Mouse (Mus musculus) limb, embryonic 12.5 days (tissue): ENCODE measurements at regions not wholly inside any gene's neighbourhood (a gene's known extent, or its start where the extent isn't known, plus 50 kb on each side); places are given as distances from the start of the nearest gene placed in this dataset.
"Not testable (repeated sequence)": the region's sequence is repeated elsewhere in the genome, so short reads cannot be mapped to it uniquely, and the experiment has no call there.

Source experiments
- ATAC-seq: fragments of 200-750 bp; cut with Nextera tagmentation; 2 replicates; pipeline ENCODE4 v1.8.0; 2017; ENCODE audit warnings: low read depth, moderate TSS enrichment; ENCODE audit not compliant: insufficient number of reproducible peaks, insufficient read depth, low FRiP score, low TSS enrichment
- H3K27ac ChIP-seq: fragments of 300-500 bp; sonication (generic); 2 replicates; pipeline ENCODE4 v1.5.1; 2016; ENCODE audit warnings: mild to moderate bottlenecking, moderate library complexity
- H3K27me3 ChIP-seq: fragments of 300-500 bp; sonication (generic); 2 replicates; pipeline ENCODE4 v1.6.1; 2016; ENCODE audit warnings: mild to moderate bottlenecking, moderate library complexity
- H3K36me3 ChIP-seq: fragments of 300-500 bp; sonication (generic); 2 replicates; pipeline ENCODE4 v1.6.1; 2016; ENCODE audit warnings: mild to moderate bottlenecking, moderate library complexity
- H3K4me1 ChIP-seq: fragments of 300-500 bp; sonication (generic); replicated peaks from 2 replicates; pipeline ENCODE4 v1.6.1; 2016
- H3K4me2 ChIP-seq: fragments of 300-500 bp; sonication (generic); 2 replicates; pipeline ENCODE4 v1.6.1; 2016; ENCODE audit warnings: mild to moderate bottlenecking, moderate library complexity
- H3K4me3 ChIP-seq: fragments of 300-500 bp; sonication (generic); replicated peaks from 2 replicates; pipeline ENCODE4 v1.5.1; 2016; ENCODE audit warnings: mild to moderate bottlenecking
- H3K9ac ChIP-seq: fragments of 300-500 bp; sonication (generic); replicated peaks from 2 replicates; pipeline ENCODE4 v1.6.1; 2016; ENCODE audit warnings: mild to moderate bottlenecking, moderate library complexity
- H3K9me3 ChIP-seq: fragments of 300-500 bp; sonication (generic); 2 replicates; pipeline ENCODE4 v1.6.1; 2016; ENCODE audit warnings: mild to moderate bottlenecking, moderate library complexity
- WGBS: fragments of 180-500 bp; shearing (Covaris S2); methylation state at CpG from one replicate; pipeline ENCODE4 v1.1.7; 2016; 5-methylcytosine and 5-hydroxymethylcytosine counted together

DNA sequence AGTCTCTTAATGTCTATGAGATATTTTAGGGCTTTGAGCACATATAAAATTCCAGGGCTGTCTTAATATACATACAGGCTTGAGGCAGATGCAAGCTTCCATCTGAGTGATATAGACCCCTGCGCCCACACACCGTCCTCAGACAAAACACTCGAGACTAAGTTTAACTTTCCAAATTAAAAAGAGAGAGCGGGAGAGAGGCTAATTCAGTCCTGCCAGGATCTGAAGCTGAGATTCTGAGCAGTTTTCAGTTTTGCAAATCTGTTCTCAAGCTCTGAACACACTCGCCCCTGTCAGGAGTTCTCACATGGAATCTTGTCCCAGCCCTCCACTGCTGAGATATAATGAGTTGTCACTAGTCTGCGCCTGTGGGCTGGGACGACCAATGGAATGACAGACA, 130.0 kb upstream of the Sox5 start:
- 82% methylated on average over 7 of the region's 7 CpGs for whole genome bisulfite sequencing
- Histone ChIP-seq H3K9me3 (no peaks in the 10 kb centered on the region), H3K27me3 (no peaks in the 10 kb centered on the region), H3K4me2 (no peak overlapping the region), H3K4me1 (no peaks in the 10 kb centered on the region), H3K9ac (no peak overlapping the region), H3K27ac (no peak overlapping the region), H3K4me3 (no peak overlapping the region), H3K36me3 (no peaks in the 10 kb centered on the region)
- no peak for ATAC-seq

DNA sequence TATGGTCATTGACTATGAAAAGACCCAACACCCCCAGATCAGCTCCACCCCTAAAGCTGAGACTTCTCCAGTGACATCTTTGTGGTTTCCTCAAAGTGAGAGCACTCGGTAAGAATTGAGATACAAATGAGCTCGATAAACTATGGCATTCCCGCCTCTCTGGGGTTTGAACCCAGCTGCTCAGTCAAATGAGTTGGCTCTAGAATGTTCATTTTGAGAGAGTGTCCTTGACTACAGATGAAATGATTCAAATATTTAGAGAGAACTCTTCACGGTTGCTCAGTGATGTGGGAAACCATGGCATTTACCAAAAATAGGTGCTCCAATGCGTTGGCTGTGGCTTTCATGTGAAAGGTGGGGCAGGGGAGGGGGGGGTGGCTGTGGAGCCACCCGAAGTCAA, 128.6 kb upstream of the Sox5 start:
- Histone ChIP-seq H3K27ac (no peak overlapping the region), H3K4me3 (no peak overlapping the region), H3K4me1 (no peaks in the 10 kb centered on the region), H3K36me3 (no peaks in the 10 kb centered on the region), H3K9ac (no peak overlapping the region), H3K27me3 (no peaks in the 10 kb centered on the region), H3K4me2 (no peak overlapping the region), H3K9me3 (no peaks in the 10 kb centered on the region)
- 83% methylated on average over 6 of the region's 6 CpGs for WGBS
- ATAC-seq = no peak

DNA sequence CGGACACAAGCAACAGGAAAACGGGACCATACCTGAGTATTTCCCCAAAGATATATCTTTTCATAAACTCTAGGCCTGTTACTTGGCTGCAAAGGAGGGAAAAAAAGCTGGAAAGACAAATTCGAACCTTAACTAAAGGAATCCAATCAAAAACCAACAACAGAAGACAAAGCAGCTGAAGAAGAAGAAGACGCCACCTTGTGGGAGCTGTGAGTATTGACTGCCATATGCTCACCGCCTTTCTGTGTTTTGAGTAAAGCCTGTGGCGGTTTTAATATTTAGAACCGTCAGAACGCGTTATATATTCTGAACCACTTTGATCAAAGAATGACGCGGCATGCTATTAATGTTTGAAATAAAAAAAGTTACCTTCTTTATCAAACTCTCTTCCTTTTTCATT, 126.9 kb upstream of the Sox5 start:
- 92% methylated on average over 11 of the region's 11 CpGs for WGBS
- Histone ChIP-seq H3K4me3 (no peak overlapping the region), H3K9me3 (no peaks in the 10 kb centered on the region), H3K36me3 (no peaks in the 10 kb centered on the region), H3K27ac (no peak overlapping the region), H3K4me2 (no peak overlapping the region), H3K27me3 (no peaks in the 10 kb centered on the region), H3K4me1 (no peaks in the 10 kb centered on the region), H3K9ac (no peak overlapping the region)
- ATAC-seq = no peak

- Histone ChIP-seq H3K4me2 (no peak overlapping the region), H3K9me3 (no peaks in the 10 kb centered on the region), H3K27ac (no peak overlapping the region), H3K36me3 (no peaks in the 10 kb centered on the region), H3K9ac (no peak overlapping the region), H3K4me1 (peaks cover 15% of the 10 kb centered on the region), H3K4me3 (no peak overlapping the region), H3K27me3 (no peaks in the 10 kb centered on the region; the same call in 1 of the 2 replicates)
- ATAC-seq = no peak
- 47% methylated on average over 10 of the region's 10 CpGs for WGBS
These were observed 121.4 kb upstream of the Sox5 start for GRCm38 (mm10) chr6:144903156-144903555.

DNA sequence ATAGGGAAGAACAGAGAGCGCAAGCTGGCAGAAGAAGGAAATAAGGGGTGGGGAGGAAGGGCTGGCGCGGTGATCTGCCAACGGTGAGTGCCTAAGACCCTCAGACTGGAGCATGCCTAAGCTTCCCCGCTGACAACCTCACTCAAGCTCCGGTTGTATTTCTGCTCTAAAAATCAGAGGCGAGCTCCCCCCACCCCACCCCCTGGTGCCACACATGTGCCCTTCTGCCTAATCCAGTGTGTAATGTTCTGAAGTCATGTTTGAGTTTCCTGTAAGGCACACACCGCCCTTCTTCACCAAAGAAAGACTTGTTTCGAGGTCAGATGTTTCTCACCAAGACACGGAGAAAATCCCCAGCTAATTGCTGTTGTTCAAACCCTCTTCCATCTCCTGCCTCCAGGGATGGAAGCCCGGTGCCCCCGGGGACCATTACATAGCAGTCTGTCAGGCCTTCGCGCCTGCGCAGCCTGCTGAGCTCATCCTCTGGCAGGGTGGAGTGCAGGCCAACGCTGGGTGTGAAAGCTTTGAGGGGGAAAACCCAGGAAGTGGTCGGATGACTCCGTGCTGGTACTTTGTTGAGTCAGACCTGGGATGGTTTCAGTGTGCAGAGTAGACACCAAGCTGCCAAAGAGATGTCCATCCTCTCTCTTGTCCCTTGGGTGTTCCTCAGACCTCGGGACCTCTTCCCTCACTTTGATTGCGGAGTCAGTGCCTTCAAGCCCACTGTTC, 120.7 kb upstream of the Sox5 start:
- no peaks in the 10 kb centered on the region; the same call in 1 of the 2 replicates for H3K27me3 ChIP-seq
- H3K4me2 ChIP-seq = no peak overlapping the region
- H3K9ac ChIP-seq = no peak overlapping the region
- ATAC-seq = no peak
- peaks cover 15% of the 10 kb centered on the region for H3K4me1 ChIP-seq
- H3K9me3 ChIP-seq = no peaks in the 10 kb centered on the region
- H3K27ac ChIP-seq = no peak overlapping the region
- no peaks in the 10 kb centered on the region for H3K36me3 ChIP-seq
- 69% methylated on average over 20 of the region's 20 CpGs for WGBS
- H3K4me3 ChIP-seq = no peak overlapping the region

DNA sequence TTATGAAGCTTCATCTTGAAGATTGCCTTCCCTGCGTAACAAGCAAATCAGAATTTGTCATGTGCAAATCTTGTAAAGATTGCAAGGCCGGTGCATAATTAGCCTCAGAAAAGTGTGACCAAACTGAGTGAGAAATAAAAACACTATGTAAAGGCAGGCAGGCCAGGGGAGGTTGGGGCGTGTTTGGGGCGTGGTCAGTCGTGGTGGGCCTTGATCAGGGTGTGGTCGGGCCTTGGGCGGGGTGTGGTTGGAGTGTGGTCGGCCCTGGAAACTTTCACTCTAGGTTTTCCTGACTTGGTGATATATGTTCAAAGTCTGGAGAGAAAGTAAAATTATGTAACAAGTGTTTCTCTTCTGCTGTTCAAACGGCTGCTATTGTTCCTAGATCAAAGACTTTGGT, 120.0 kb upstream of the Sox5 start:
- 69% methylated on average over 9 of the region's 9 CpGs for WGBS

GRCm38 (mm10) chr6:144900858-144901257, 119.1 kb upstream of the Sox5 start:
- peaks cover 15% of the 10 kb centered on the region for H3K4me1 ChIP-seq
- H3K9me3 ChIP-seq, H3K27me3 ChIP-seq, H3K4me3 ChIP-seq, H3K27ac ChIP-seq, H3K9ac ChIP-seq, ATAC-seq, H3K36me3 ChIP-seq, H3K4me2 ChIP-seq: not testable (repeated sequence)
- 91% methylated on average over 7 of the region's 7 CpGs for WGBS

More for the DNA sequence above, 120.0 kb upstream of the Sox5 start:
- Histone ChIP-seq H3K36me3 (no peaks in the 10 kb centered on the region), H3K9me3 (no peaks in the 10 kb centered on the region), H3K27ac (no peak overlapping the region), H3K4me2 (no peak overlapping the region), H3K4me3 (no peak overlapping the region), H3K27me3 (no peaks in the 10 kb centered on the region; the same call in 1 of the 2 replicates), H3K9ac (no peak overlapping the region), H3K4me1 (peaks cover 15% of the 10 kb centered on the region)
- no peak for ATAC-seq

DNA sequence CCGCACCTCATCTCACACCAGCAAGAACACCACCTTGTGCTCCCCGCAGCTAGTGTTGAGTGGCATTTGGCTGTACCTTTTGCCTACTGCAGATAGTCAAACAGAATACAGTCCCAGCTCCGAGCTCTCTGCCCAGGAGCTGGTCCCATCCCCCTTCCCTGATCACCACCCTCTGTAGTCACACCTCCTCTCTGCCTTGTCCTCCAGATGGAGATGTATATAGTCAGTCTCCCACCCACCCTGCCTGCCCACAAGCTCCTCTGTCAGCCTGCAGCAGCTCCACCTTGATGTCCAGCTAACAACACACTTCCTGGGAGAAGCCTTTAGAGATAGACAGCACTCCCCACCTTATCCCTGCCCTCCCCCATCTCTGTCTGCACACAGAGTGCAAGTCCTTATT, 115.7 kb upstream of the Sox5 start:
- WGBS = 56% methylated on average over 3 of the region's 3 CpGs
- H3K4me2 ChIP-seq = no peak overlapping the region
- H3K27ac ChIP-seq = no peak overlapping the region
- no peak overlapping the region for H3K9ac ChIP-seq
- no peak for ATAC-seq
- H3K27me3 ChIP-seq = no peaks in the 10 kb centered on the region; the same call in 1 of the 2 replicates
- no peaks in the 10 kb centered on the region for H3K9me3 ChIP-seq
- peaks cover 5% of the 10 kb centered on the region for H3K4me1 ChIP-seq
- H3K4me3 ChIP-seq = no peak overlapping the region
- H3K36me3 ChIP-seq = no peaks in the 10 kb centered on the region

DNA sequence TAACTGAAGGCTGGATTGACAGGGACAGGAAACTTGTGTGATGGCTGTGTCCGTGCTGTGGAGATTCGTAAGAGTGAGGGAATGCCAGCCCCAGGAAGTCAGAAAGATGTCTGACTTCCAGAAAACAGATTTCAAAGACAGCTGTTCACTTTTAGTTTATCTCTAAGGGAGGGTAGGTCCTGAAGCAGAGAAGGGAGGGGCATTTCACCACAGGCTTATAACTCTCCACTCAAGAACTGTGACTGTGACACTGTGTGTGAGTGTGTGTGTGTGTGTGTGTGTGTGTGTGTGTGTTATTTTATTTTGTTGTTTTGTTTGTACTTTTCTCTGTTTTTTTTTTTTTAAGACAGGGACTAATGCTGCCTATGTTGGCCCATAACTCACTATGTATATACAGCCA, 109.1 kb upstream of the Sox5 start:
- no peak overlapping the region for H3K9ac ChIP-seq
- no peaks in the 10 kb centered on the region for H3K36me3 ChIP-seq
- no peak overlapping the region for H3K4me2 ChIP-seq
- 65% methylated on average over 2 of the region's 2 CpGs for WGBS
- H3K27me3 ChIP-seq = no peaks in the 10 kb centered on the region
- no peak overlapping the region for H3K27ac ChIP-seq
- peaks cover 7% of the 10 kb centered on the region; the same call in 1 of the 2 replicates for H3K4me1 ChIP-seq
- no peak for ATAC-seq
- no peaks in the 10 kb centered on the region for H3K9me3 ChIP-seq
- no peak overlapping the region for H3K4me3 ChIP-seq

GRCm38 (mm10) chr6:144890166-144890565, 108.4 kb upstream of the Sox5 start:
- H3K9ac ChIP-seq = no peak overlapping the region
- H3K27ac ChIP-seq = no peak overlapping the region
- no peaks in the 10 kb centered on the region for H3K9me3 ChIP-seq
- 59% methylated on average over 8 of the region's 8 CpGs for WGBS
- no peak overlapping the region for H3K4me2 ChIP-seq
- H3K4me1 ChIP-seq = peaks cover 7% of the 10 kb centered on the region; the same call in 1 of the 2 replicates
- ATAC-seq = no peak
- no peaks in the 10 kb centered on the region for H3K27me3 ChIP-seq
- no peaks in the 10 kb centered on the region for H3K36me3 ChIP-seq
- no peak overlapping the region for H3K4me3 ChIP-seq

DNA sequence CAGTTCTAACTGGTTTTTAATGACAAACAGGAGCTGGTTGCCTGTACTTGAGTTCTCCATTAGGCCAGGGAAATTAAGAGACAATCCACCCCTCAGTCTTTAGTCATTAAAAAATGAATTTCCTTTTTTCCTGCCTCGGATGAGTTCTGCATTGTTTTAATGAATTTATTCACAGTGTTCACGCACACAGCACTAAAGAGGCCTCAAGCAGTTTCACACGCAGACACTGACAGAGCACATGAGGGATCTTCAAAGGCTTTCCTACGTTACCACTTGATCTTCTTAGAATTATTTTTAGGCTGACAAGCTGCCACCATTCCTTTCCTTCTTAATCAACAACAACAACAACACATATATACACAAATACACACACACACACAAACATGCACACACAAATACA, 101.3 kb upstream of the Sox5 start:
- Histone ChIP-seq H3K4me3 (no peak overlapping the region), H3K9me3 (no peaks in the 10 kb centered on the region), H3K27ac (no peak overlapping the region), H3K4me2 (no peak overlapping the region), H3K27me3 (no peaks in the 10 kb centered on the region), H3K4me1 (no peaks in the 10 kb centered on the region), H3K9ac (no peak overlapping the region), H3K36me3 (no peaks in the 10 kb centered on the region)
- no peak for ATAC-seq
- 62% methylated on average over 4 of the region's 4 CpGs for WGBS

- H3K27ac ChIP-seq = no peak overlapping the region
- no peak overlapping the region for H3K4me3 ChIP-seq
- no peak overlapping the region for H3K4me2 ChIP-seq
- H3K27me3 ChIP-seq = 0 out of 2 replicates have a peak, but pooled peaks cover 4% of the 10 kb centered on the region
- WGBS = 73% methylated on average over 10 of the region's 10 CpGs
- ATAC-seq = no peak
- no peak overlapping the region for H3K9ac ChIP-seq
- no peaks in the 10 kb centered on the region for H3K4me1 ChIP-seq
- no peaks in the 10 kb centered on the region for H3K36me3 ChIP-seq
- no peaks in the 10 kb centered on the region for H3K9me3 ChIP-seq
These were observed 98.3 kb upstream of the Sox5 start for GRCm38 (mm10) chr6:144880098-144880497.
